Mouse (Mus musculus): ENCODE data around the gene Vnn1.

- no peak for TF ChIP-seq CTCF (IDR thresholded peaks at IDR 0.05; ENCODE audit: borderline replicate concordance, insufficient read depth, low read length)
- TF ChIP-seq POLR2A (IDR thresholded peaks at IDR 0.05; ENCODE audit: low read depth, low read length): no peak
These were observed 43.1 kb upstream of the Vnn1 start, which contains the start of gene Vnn3 for GRCm38 (mm10) chr10:23851228-23851912.
